Mouse (Mus musculus) spleen, postnatal 36 days (tissue): ENCODE measurements at regions not wholly inside any gene's neighbourhood (a gene's known extent, or its start where the extent isn't known, plus 50 kb on each side); places are given as distances from the start of the nearest gene placed in this dataset.

Experiments
- DNase-seq, 2 experiments: peaks; one replicate each; pipeline ENCODE4 v3.0.0; 2022; ENCODE audit warnings: low spot score in 2 of 2, mixed read lengths in 1 of 2

- DNase-seq = no peak
Observed at GRCm38 (mm10) chr8:107717856-107718255, 129.6 kb upstream of the Psmd7 start.

GRCm38 (mm10) chr8:107719656-107720055 lies 131.4 kb upstream of the Psmd7 start:
- DNase-seq = no peak

GRCm38 (mm10) chr8:107726716-107727115 lies 138.5 kb upstream of the Psmd7 start:
- no peak for DNase-seq

- no peak for DNase-seq
Observed at GRCm38 (mm10) chr8:107727276-107727675, 139.0 kb upstream of the Psmd7 start.

GRCm38 (mm10) chr8:107739091-107739490 lies 150.8 kb upstream of the Psmd7 start:
- no peak for DNase-seq

GRCm38 (mm10) chr8:107757083-107757482 lies 168.8 kb upstream of the Psmd7 start:
- DNase-seq = no peak

GRCm38 (mm10) chr8:107758637-107759036 lies 170.4 kb upstream of the Psmd7 start:
- no peak for DNase-seq

GRCm38 (mm10) chr8:107776906-107777305 lies 165.5 kb upstream of the Zfhx3 start:
- no peak for DNase-seq

- no peak for DNase-seq
Observed at GRCm38 (mm10) chr8:107785771-107786170, 156.7 kb upstream of the Zfhx3 start.

- DNase-seq = no peak
Observed at GRCm38 (mm10) chr8:107792286-107792685, 150.2 kb upstream of the Zfhx3 start.

GRCm38 (mm10) chr8:107814931-107815330 lies 127.5 kb upstream of the Zfhx3 start:
- no peak for DNase-seq

GRCm38 (mm10) chr8:107815775-107816174 lies 126.7 kb upstream of the Zfhx3 start:
- DNase-seq = no peak

GRCm38 (mm10) chr8:107817796-107818195 lies 124.6 kb upstream of the Zfhx3 start:
- DNase-seq = no peak

GRCm38 (mm10) chr8:107820174-107820760 lies 122.2 kb upstream of the Zfhx3 start:
- no peak for DNase-seq

- no peak for DNase-seq
Observed at GRCm38 (mm10) chr8:107821522-107821921, 120.9 kb upstream of the Zfhx3 start.

GRCm38 (mm10) chr8:107824096-107824495 lies 118.3 kb upstream of the Zfhx3 start:
- no peak for DNase-seq

- no peak for DNase-seq
Observed at GRCm38 (mm10) chr8:107824640-107825039, 117.8 kb upstream of the Zfhx3 start.

GRCm38 (mm10) chr8:107827500-107828125 lies 114.8 kb upstream of the Zfhx3 start:
- no peak for DNase-seq

GRCm38 (mm10) chr8:107828541-107828940 lies 113.9 kb upstream of the Zfhx3 start:
- DNase-seq = no peak

- DNase-seq = no peak
Observed at GRCm38 (mm10) chr8:107833481-107833880, 109.0 kb upstream of the Zfhx3 start.

GRCm38 (mm10) chr8:107846141-107846540 lies 96.3 kb upstream of the Zfhx3 start:
- DNase-seq = no peak

- no peak for DNase-seq
Observed at GRCm38 (mm10) chr8:107851236-107852043, 91.0 kb upstream of the Zfhx3 start.

GRCm38 (mm10) chr8:107859770-107860169 lies 82.7 kb upstream of the Zfhx3 start:
- no peak for DNase-seq
